Mouse (Mus musculus): ENCODE measurements around the gene R3hdm2. TPM values are rescaled to one million over a fixed set of nuclear protein-coding genes. Genes with fewer than 3 reads are reported as not detected.

The R3hdm2 gene
- polyA plus RNA-seq, 1 experiment from 2014 or later = 35.8 TPM

DNA sequence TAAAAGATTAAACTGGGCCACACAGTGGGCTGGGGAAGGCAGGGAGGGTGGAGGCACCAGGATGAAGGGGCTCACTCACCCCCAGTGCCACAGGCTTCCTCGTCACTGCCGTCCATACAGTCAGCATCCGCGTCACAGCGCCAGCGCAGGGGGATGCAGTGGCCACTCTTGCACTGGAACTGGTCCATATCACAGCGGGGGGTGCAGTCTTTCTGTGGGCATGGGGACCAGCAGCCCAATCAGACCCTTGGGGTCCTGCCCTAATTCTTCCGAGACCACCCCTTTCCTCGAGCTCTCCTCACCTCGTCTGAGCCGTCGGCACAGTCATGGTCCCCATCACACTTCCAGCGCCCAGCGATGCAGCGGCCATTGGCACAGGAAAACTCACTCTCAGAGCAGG is 168.1 kb downstream of the R3hdm2 start:
- ATAC-seq (ENCODE audit: insufficient number of reproducible peaks, low FRiP score, low TSS enrichment, low read depth) = no peak
- 92% methylated on average over 15 of the region's 15 CpGs for WGBS
- H3K4me2 ChIP-seq (ENCODE audit: low read depth, severe bottlenecking) = no peak overlapping the region
- no peak overlapping the region for H3K4me3 ChIP-seq (ENCODE audit: low read depth, low read length)
- no peaks in the 10 kb centered on the region for H3K27me3 ChIP-seq (ENCODE audit: control insufficient read depth, insufficient read depth, low read length)
- H3K9me3 ChIP-seq (ENCODE audit: control insufficient read depth, low read length) = no peaks in the 10 kb centered on the region
- no peaks in the 10 kb centered on the region for H3K4me1 ChIP-seq (ENCODE audit: control insufficient read depth, insufficient read depth, low read length)
- H3K36me3 ChIP-seq (ENCODE audit: control insufficient read depth, insufficient read depth, low read length) = peaks cover 59% of the 10 kb centered on the region
- H3K9ac ChIP-seq (ENCODE audit: low read length) = no peak overlapping the region
- DNase-seq (ENCODE audit: low spot score) = no peak
- H3K27ac ChIP-seq (replicated peaks; ENCODE audit: low read depth, low read length) = no peak overlapping the region

Other genes starting within 250 kb of the R3hdm2 start
- 3.4 TPM in 2 replicates for gene B4galnt1, start 215.1 kb upstream of the R3hdm2 start, polyA plus RNA-seq (2014; fragmentation: Nextera tagmentation; extraction: Ambion mirVana)
- gene Slc26a10, start 199.7 kb upstream of the R3hdm2 start, polyA plus RNA-seq (2014; fragmentation: Nextera tagmentation; extraction: Ambion mirVana) = 2.7 and 4.1 TPM in 2 replicates
- gene Arhgef25, start 190.2 kb upstream of the R3hdm2 start, polyA plus RNA-seq (2014; fragmentation: Nextera tagmentation; extraction: Ambion mirVana) = 37.2 and 40.3 TPM in 2 replicates
- 138 TPM in 2 replicates for gene Dtx3, start 184.6 kb upstream of the R3hdm2 start, polyA plus RNA-seq (2014; fragmentation: Nextera tagmentation; extraction: Ambion mirVana)
- 17.8 and 20.3 TPM in 2 replicates for gene Pip4k2c, start 168.7 kb upstream of the R3hdm2 start, polyA plus RNA-seq (2014; fragmentation: Nextera tagmentation; extraction: Ambion mirVana)
- gene Kif5a, start 117.0 kb upstream of the R3hdm2 start, polyA plus RNA-seq (2014; fragmentation: Nextera tagmentation; extraction: Ambion mirVana) = 2.1 and 3.8 TPM in 2 replicates
- 160 and 170 TPM in 2 replicates for gene Dctn2, start 114.0 kb upstream of the R3hdm2 start, polyA plus RNA-seq (2014; fragmentation: Nextera tagmentation; extraction: Ambion mirVana)
- gene Mbd6, start 91.3 kb upstream of the R3hdm2 start, polyA plus RNA-seq (2014; fragmentation: Nextera tagmentation; extraction: Ambion mirVana) = 17.0 and 17.2 TPM in 2 replicates
- gene Mars, start 68.5 kb upstream of the R3hdm2 start, polyA plus RNA-seq (2014; fragmentation: Nextera tagmentation; extraction: Ambion mirVana) = 167 and 170 TPM in 2 replicates
- 5.3 and 5.5 TPM in 2 replicates for gene Arhgap9, start 58.4 kb upstream of the R3hdm2 start, polyA plus RNA-seq (2014; fragmentation: Nextera tagmentation; extraction: Ambion mirVana)
- gene Gli1, start 38.4 kb upstream of the R3hdm2 start, polyA plus RNA-seq (2014; fragmentation: Nextera tagmentation; extraction: Ambion mirVana) = 8.5 and 11.2 TPM in 2 replicates
- 0.03 and 0.15 TPM in 2 replicates for gene Inhbe, start 25.9 kb upstream of the R3hdm2 start, polyA plus RNA-seq (2014; fragmentation: Nextera tagmentation; extraction: Ambion mirVana)
- 0.15 TPM in 1 of 2 replicates, not detected in the other for gene Inhbc, start 9.9 kb upstream of the R3hdm2 start, polyA plus RNA-seq (2014; fragmentation: Nextera tagmentation; extraction: Ambion mirVana)
- 0.21 and 0.34 TPM in 2 replicates for gene Stac3, start 121.4 kb downstream of the R3hdm2 start, polyA plus RNA-seq (2014; fragmentation: Nextera tagmentation; extraction: Ambion mirVana)
- 0.48 and 0.96 TPM in 2 replicates for gene Ndufa4l2, start 134.6 kb downstream of the R3hdm2 start, polyA plus RNA-seq (2014; fragmentation: Nextera tagmentation; extraction: Ambion mirVana)
- gene Shmt2, start 142.1 kb downstream of the R3hdm2 start, polyA plus RNA-seq (2014; fragmentation: Nextera tagmentation; extraction: Ambion mirVana) = 102 and 104 TPM in 2 replicates
- gene Nxph4, start 154.2 kb downstream of the R3hdm2 start, polyA plus RNA-seq (2014; fragmentation: Nextera tagmentation; extraction: Ambion mirVana) = 0.95 and 1.2 TPM in 2 replicates
- 57.6 and 63.2 TPM in 2 replicates for gene Lrp1, start 240.8 kb downstream of the R3hdm2 start, polyA plus RNA-seq (2014; fragmentation: Nextera tagmentation; extraction: Ambion mirVana)